Comparison of ENCODE assay signal across 11 mouse cellular contexts in genomic region chr14:121373020-121373419, GRCm38 (mm10). TPM values are rescaled to one million over a fixed set of nuclear protein-coding genes. Genes with fewer than 3 reads are reported as not detected.
DNase-seq lines count a peak whose midpoint lies in the region; ATAC-seq and TF ChIP-seq lines count a peak whose summit lies in the region.
"Had no signal": no experiment of that assay in that cellular context is flagged by ENCODE, and none has a peak within 500 bp of the region (broad histone marks: within the 10 kb centered on the region; RNA-seq: fewer than 3 reads in every experiment).

No protein-coding gene starts in this region.

- H3K9ac ChIP-seq in limb, embryonic 15.5 days = no peak overlapping the region
- H3K9ac ChIP-seq in forebrain, embryonic 11.5 days (ENCODE audit: low read length) = no peak overlapping the region
- H3K9ac ChIP-seq: stomach, embryonic 15.5 days had no signal

- no peaks in the 10 kb centered on the region for H3K27me3 ChIP-seq in limb, embryonic 15.5 days
- H3K27me3 ChIP-seq in limb, embryonic 10.5 days (ENCODE audit: low read depth, poor library complexity, severe bottlenecking) = no peaks in the 10 kb centered on the region
- H3K27me3 ChIP-seq in forebrain, embryonic 11.5 days (ENCODE audit: control insufficient read depth, insufficient read depth, low read length) = no peaks in the 10 kb centered on the region
- H3K27me3 ChIP-seq: stomach, embryonic 15.5 days had no signal

- no peak overlapping the region for H3K4me3 ChIP-seq in limb, embryonic 15.5 days
- no peak overlapping the region for H3K4me3 ChIP-seq in limb, embryonic 10.5 days
- no peak overlapping the region for H3K4me3 ChIP-seq in bone marrow, adult 2 months (replicated peaks; ENCODE audit: control insufficient read depth, low read depth, low read length)
- H3K4me3 ChIP-seq in forebrain, embryonic 11.5 days (ENCODE audit: low read depth, low read length) = no peak overlapping the region
- H3K4me3 ChIP-seq: heart, embryonic 10.5 days; stomach, embryonic 15.5 days had no signal

- no peak overlapping the region for H3K4me2 ChIP-seq in limb, embryonic 15.5 days
- H3K4me2 ChIP-seq in forebrain, embryonic 11.5 days (ENCODE audit: low read depth, low read length, severe bottlenecking) = no peak overlapping the region
- H3K4me2 ChIP-seq: stomach, embryonic 15.5 days had no signal

- 87% methylated on average over 9 of the region's 9 CpGs for WGBS in limb, embryonic 15.5 days
- WGBS in limb, embryonic 10.5 days = 94% methylated on average over 9 of the region's 9 CpGs
- WGBS in bone marrow, adult 2 months = 36% methylated on average over 9 of the region's 9 CpGs
- 94% methylated on average over 9 of the region's 9 CpGs for WGBS in forebrain, embryonic 11.5 days

- H3K4me1 ChIP-seq in limb, embryonic 15.5 days = peaks cover 77% of the 10 kb centered on the region
- H3K4me1 ChIP-seq in limb, embryonic 10.5 days = peaks cover 39% of the 10 kb centered on the region
- peaks cover 30% of the 10 kb centered on the region for H3K4me1 ChIP-seq in bone marrow, adult 2 months (ENCODE audit: control insufficient read depth, insufficient read depth, low read length)
- peaks cover 7% of the 10 kb centered on the region; the same call in 1 of the 2 replicates for H3K4me1 ChIP-seq in forebrain, embryonic 11.5 days (replicated peaks; ENCODE audit: control insufficient read depth, insufficient read depth, low read length)

- TF ChIP-seq CTCF in bone marrow, adult 2 months (IDR thresholded peaks at IDR 0.05; ENCODE audit: control insufficient read depth, insufficient read depth, low read length) = peak; percentile 38; the same call in 1 of the 2 replicates

- no peak for TF ChIP-seq POLR2A in bone marrow, adult 2 months (IDR thresholded peaks at IDR 0.05; ENCODE audit: borderline replicate concordance, control insufficient read depth, low read depth, low read length)

- no peak for ATAC-seq in limb, embryonic 15.5 days (ENCODE audit: insufficient number of reproducible peaks, low FRiP score, low TSS enrichment, low read depth)
- ATAC-seq in inflammation-experienced regulatory T-cells, adult 6 months = peak; percentile 46
- no peak for ATAC-seq in forebrain, embryonic 11.5 days (replicated peaks; ENCODE audit: low FRiP score)

- peak overlapping the region; percentile 24; the same call in 1 of the 2 replicates for H3K27ac ChIP-seq in limb, embryonic 15.5 days
- H3K27ac ChIP-seq in limb, embryonic 10.5 days = no peak overlapping the region
- H3K27ac ChIP-seq in bone marrow, adult 2 months (ENCODE audit: control insufficient read depth, insufficient read depth, low read depth, low read length, poor library complexity) = peak overlapping the region; percentile 56
- no peak overlapping the region for H3K27ac ChIP-seq in forebrain, embryonic 11.5 days (ENCODE audit: low read depth, low read length)
- H3K27ac ChIP-seq: heart, embryonic 10.5 days; stomach, embryonic 15.5 days had no signal

- DNase-seq in limb, embryonic 10.5 days (ENCODE audit: low spot score) = no peak
- DNase-seq in naive thymus-derived CD4-positive, alpha-beta T cell, adult 2 months (ENCODE audit: low read depth) = peak; percentile 53
- DNase-seq in forebrain, embryonic 11.5 days (ENCODE audit: low spot score) = no peak
- no peak for DNase-seq in natural killer cell, adult 2 months (ENCODE audit: low spot score in 2 of 2)
- DNase-seq: kidney, adult 2 months; layer of hippocampus, postnatal 36 days had no signal

- peaks cover 4% of the 10 kb centered on the region; the same call in 1 of the 2 replicates for H3K36me3 ChIP-seq in limb, embryonic 15.5 days
- H3K36me3 ChIP-seq in limb, embryonic 10.5 days = peaks cover 39% of the 10 kb centered on the region
- no peaks in the 10 kb centered on the region for H3K36me3 ChIP-seq in forebrain, embryonic 11.5 days (ENCODE audit: control insufficient read depth, insufficient read depth, low read length)
- H3K36me3 ChIP-seq: stomach, embryonic 15.5 days had no signal

- H3K9me3 ChIP-seq in limb, embryonic 15.5 days = no peaks in the 10 kb centered on the region
- H3K9me3 ChIP-seq in limb, embryonic 10.5 days (replicated peaks) = no peaks in the 10 kb centered on the region
- no peaks in the 10 kb centered on the region for H3K9me3 ChIP-seq in forebrain, embryonic 11.5 days (ENCODE audit: control insufficient read depth, low read length)
- H3K9me3 ChIP-seq: heart, embryonic 10.5 days; stomach, embryonic 15.5 days had no signal

RNA-seq across cellular contexts. Expression of gene Stk24, which starts 6.8 kb away (rescaled TPM):
- 34.9 and 42.0 TPM in 2 replicates for polyA plus RNA-seq in limb, embryonic 15.5 days (2015; fragmentation: Nextera tagmentation; extraction: Ambion mirVana)
- polyA plus RNA-seq in limb, embryonic 10.5 days (2016; fragmentation: Nextera tagmentation; extraction: Ambion mirVana) = 43.2 and 43.8 TPM in 2 replicates
- polyA plus RNA-seq in bone marrow, adult 2 months (2011; ENCODE audit: insufficient read depth, insufficient read length, low replicate concordance, missing spikeins) = 38.3 and 39.7 TPM in 2 replicates
- 10 to 100 TPM; 54.0 to 65.8 (median 54.6) TPM for polyA plus RNA-seq in inflammation-experienced regulatory T-cells, adult 6 months (2017; shearing (Covaris generic))
- 50.0 and 51.1 TPM in 2 replicates for polyA plus RNA-seq in forebrain, embryonic 11.5 days (2014; fragmentation: Nextera tagmentation; extraction: Ambion mirVana)

Comparison
In these comparisons a context has a peak if more than half of its experiments do, and no peak if none do; other contexts are left out.
1. H3K27ac ChIP-seq: peak in limb, embryonic 15.5 days (single experiment) and bone marrow, adult 2 months (single experiment); none in limb, embryonic 10.5 days (single experiment) and forebrain, embryonic 11.5 days (single experiment).